Mouse (Mus musculus) megakaryocyte, embryonic 14.5 days (primary cell): Measurements from ENCODE around the gene Keg1. TPM values are rescaled to one million over a fixed set of nuclear protein-coding genes. Genes with fewer than 3 reads are reported as not detected.

Experiments
- H3K27me3 ChIP-seq: replicated peaks from 2 replicates; pipeline ENCODE3; 2012; ENCODE audit warnings: inconsistent platforms
- H3K36me3 ChIP-seq: replicated peaks from 2 replicates; pipeline ENCODE3; 2012; ENCODE audit warnings: low read length, inconsistent platforms, mixed read lengths
- H3K4me1 ChIP-seq: 2 replicates; pipeline ENCODE4 v1.6.1; 2012; ENCODE audit warnings: inconsistent platforms
- H3K4me3 ChIP-seq: replicated peaks from 2 replicates; pipeline ENCODE3; 2012; ENCODE audit warnings: moderate library complexity, mild to moderate bottlenecking, inconsistent platforms
- H3K9me3 ChIP-seq: 2 replicates; pipeline ENCODE4 v1.6.1; 2012; ENCODE audit warnings: inconsistent platforms
- FLI1 ChIP-seq: IDR thresholded peaks from 2 replicates; pipeline ENCODE4 v1.6.1; 2012; ENCODE audit warnings: low read length, inconsistent platforms, mixed read lengths
- GATA1 ChIP-seq: IDR thresholded peaks from 3 replicates; pipeline ENCODE4 v1.6.1; 2012; ENCODE audit warnings: mixed read lengths, low read length, inconsistent platforms, borderline replicate concordance
- polyA plus RNA-seq: library from polyadenylated mRNA; stranded (reverse); fragments of >175 nt; gene quantifications from 2 replicates; pipeline ENCODE4 v1.2.3, GENCODE M21; 2012; ENCODE audit warnings: low replicate concordance; ENCODE audit not compliant: insufficient read depth

The Keg1 gene
- polyA plus RNA-seq, 1 experiment: not detected

DNA sequence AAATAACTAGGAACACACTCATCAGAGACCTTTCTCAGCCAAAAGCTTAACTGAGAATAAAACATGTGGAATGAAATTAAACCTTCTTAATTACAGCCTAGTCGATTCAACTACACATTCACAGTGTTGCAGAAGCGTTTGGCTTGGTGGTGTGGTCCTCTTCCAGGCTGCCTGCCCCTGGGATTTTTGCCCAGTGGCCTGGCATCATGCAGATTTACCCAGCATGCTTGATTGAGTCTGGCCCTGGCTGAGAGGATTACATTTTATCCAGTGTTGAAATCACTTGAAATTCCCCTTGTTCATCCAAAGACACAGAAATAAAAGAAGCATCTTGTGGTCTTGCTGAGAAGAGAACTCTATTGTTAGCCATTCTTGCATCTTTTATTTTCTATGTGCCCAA, 64.1 kb downstream of the Keg1 start:
- Histone ChIP-seq H3K9me3 (no peaks in the 10 kb centered on the region), H3K27me3 (no peaks in the 10 kb centered on the region), H3K4me3 (no peak overlapping the region), H3K4me1 (no peaks in the 10 kb centered on the region), H3K36me3 (peaks cover 26% of the 10 kb centered on the region)
- TF ChIP-seq FLI1 (no peak), GATA1 (no peak)

DNA sequence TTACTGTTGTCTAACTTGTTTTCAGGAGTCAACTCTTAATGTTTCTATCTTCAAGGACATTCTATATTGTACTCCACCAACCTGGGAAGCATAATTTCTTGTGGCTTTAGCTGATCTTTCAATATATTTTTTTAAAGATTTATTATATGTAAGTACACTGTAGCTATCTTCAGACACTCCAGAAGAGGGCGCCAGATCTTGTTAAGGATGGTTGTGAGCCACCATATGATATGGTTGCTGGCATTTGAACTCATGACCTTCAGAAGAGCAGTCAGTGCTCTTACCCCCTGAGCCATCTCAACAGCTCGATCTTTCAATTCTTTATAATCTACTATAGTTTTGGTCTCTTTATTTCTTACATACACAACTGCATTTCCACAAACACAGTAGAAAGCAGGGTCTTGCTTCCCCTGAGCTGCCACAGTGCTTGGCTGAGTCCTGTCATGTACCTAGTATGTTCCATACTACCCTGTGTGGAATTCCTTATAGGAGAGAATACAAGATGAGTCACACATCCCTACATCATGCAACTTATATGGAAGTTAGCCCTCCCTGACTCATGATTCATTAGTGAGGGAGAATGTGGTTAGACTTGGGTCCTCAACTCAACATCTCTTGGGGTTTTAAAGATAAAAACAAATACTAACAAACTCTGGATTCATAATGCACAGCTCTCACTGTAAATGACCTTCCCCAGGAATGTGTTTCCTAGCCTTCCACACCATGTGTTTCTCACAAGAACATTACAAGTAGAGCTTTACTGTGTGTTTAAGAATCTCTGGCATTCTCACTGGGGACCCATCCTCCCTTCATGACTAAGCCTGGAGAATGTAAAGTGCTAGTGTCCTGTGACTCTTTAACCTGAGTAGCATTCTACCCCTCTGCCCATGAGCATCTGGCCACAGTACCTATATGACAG, 66.9 kb downstream of the Keg1 start:
- TF ChIP-seq GATA1: no peak
- no peak for TF ChIP-seq FLI1
- Histone ChIP-seq H3K36me3 (peaks cover 51% of the 10 kb centered on the region), H3K27me3 (no peaks in the 10 kb centered on the region), H3K9me3 (no peaks in the 10 kb centered on the region), H3K4me1 (no peaks in the 10 kb centered on the region; the same call in 1 of the 2 replicates), H3K4me3 (no peak overlapping the region)

DNA sequence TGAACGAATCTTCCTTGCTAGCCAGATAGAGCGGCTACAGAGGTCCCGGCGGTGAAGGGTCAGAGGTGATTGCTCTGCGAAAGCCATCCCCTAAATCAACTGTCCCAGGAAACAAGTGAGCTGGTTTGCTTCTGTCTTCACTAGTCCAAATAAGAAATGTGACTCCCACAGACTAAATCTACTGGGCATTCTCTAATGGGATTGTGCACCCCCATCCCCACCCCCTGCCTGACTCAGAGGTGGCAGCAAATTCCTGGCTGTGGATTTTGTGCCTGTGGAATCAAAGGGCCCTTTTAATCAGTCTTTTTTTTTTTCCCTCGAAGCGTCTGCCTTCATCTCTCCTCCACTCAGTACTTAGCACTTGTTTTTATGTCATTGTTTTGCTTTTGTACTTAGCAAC, 69.7 kb downstream of the Keg1 start, which contains the start of gene Cntf:
Cntf (minus strand) TSS at position 325 of the 400 bp plus-strand sequence.
- Histone ChIP-seq H3K4me3 (no peak within 1 kb of the TSS), H3K27me3 (no peaks in the 10 kb centered on the region), H3K9me3 (no peaks in the 10 kb centered on the region), H3K4me1 (no peaks in the 10 kb centered on the region; the same call in 1 of the 2 replicates), H3K36me3 (peaks cover 79% of the 10 kb centered on the region)
- no peak for TF ChIP-seq GATA1

Other genes starting within 250 kb of the Keg1 start
- 6.5 TPM in 1 of 2 replicates, not detected in the other for gene Mpeg1, start 235.0 kb upstream of the Keg1 start, polyA plus RNA-seq
- gene Dtx4, start 194.3 kb upstream of the Keg1 start, polyA plus RNA-seq: 1.9 and 2.5 TPM in 2 replicates
- 1.7 TPM in 1 of 2 replicates, not detected in the other for gene Fam111a, start 150.0 kb upstream of the Keg1 start, polyA plus RNA-seq
- gene Gm4952, start 95.8 kb upstream of the Keg1 start, polyA plus RNA-seq: not detected in 2 replicates
- not detected in 2 replicates for gene Glyat, start 62.5 kb upstream of the Keg1 start, polyA plus RNA-seq
- gene Olfr1442, start 25.3 kb upstream of the Keg1 start, polyA plus RNA-seq: not detected in 2 replicates
- not detected in 2 replicates for gene Olfr1443, start 17.7 kb upstream of the Keg1 start, polyA plus RNA-seq
- not detected in 2 replicates for gene Cntf, start 69.8 kb downstream of the Keg1 start, polyA plus RNA-seq
- 16.1 and 19.5 TPM in 2 replicates for gene Zfp91, start 100.3 kb downstream of the Keg1 start, polyA plus RNA-seq
- gene Lpxn, start 100.4 kb downstream of the Keg1 start, polyA plus RNA-seq: 0.27 TPM in 1 of 2 replicates, not detected in the other
- not detected in 2 replicates for gene Gm5244, start 150.9 kb downstream of the Keg1 start, polyA plus RNA-seq
- gene Olfr1444, start 161.5 kb downstream of the Keg1 start, polyA plus RNA-seq: not detected in 2 replicates
- not detected in 2 replicates for gene Olfr1445, start 188.1 kb downstream of the Keg1 start, polyA plus RNA-seq
- not detected in 2 replicates for gene Olfr1446, start 197.7 kb downstream of the Keg1 start, polyA plus RNA-seq
- gene Olfr1447, start 208.0 kb downstream of the Keg1 start, polyA plus RNA-seq: not detected in 2 replicates
- gene Olfr1448, start 228.6 kb downstream of the Keg1 start, polyA plus RNA-seq: not detected in 2 replicates
- not detected in 2 replicates for gene Olfr1449, start 235.1 kb downstream of the Keg1 start, polyA plus RNA-seq